Mouse (Mus musculus) MEL (cell line): ENCODE results near the gene Gins1.

Experiments used
- CTCF ChIP-seq, 3 experiments: IDR thresholded peaks in 2 of 3; conservative IDR thresholded peaks in 1 of 3; 2 replicates each; pipeline ENCODE4 v1.5.1; 2011 to 2012; ENCODE audit warnings: low read length in 3 of 3, low read depth in 2 of 3, mild to moderate bottlenecking in 2 of 3, improper control_type of control experiment in 1 of 3, inconsistent platforms in 1 of 3, mixed read lengths in 1 of 3, moderate library complexity in 1 of 3; ENCODE audit not compliant: control insufficient read depth in 1 of 3, insufficient read depth in 1 of 3, poor library complexity in 1 of 3, severe bottlenecking in 1 of 3
- ELF1 ChIP-seq: IDR thresholded peaks from 2 replicates; pipeline ENCODE4 v1.6.1; 2014; ENCODE audit warnings: low read depth, mild to moderate bottlenecking, inconsistent platforms, low read length, improper control_type of control experiment, moderate library complexity
- EP300 ChIP-seq, 2 experiments: IDR thresholded peaks; 2 replicates each; pipeline ENCODE4 v1.6.1; 2011; ENCODE audit warnings: improper control_type of control experiment in 2 of 2, low read length in 2 of 2, low read depth in 1 of 2, mild to moderate bottlenecking in 1 of 2
- JUND ChIP-seq: IDR thresholded peaks from 2 replicates; pipeline ENCODE4 v1.6.1; 2011; ENCODE audit warnings: low read depth, mild to moderate bottlenecking, improper control_type of control experiment, low read length
- MEF2A ChIP-seq: IDR thresholded peaks from 2 replicates; pipeline ENCODE4 v1.6.1; 2014; ENCODE audit warnings: low read depth, mild to moderate bottlenecking, inconsistent platforms, low read length, improper control_type of control experiment; ENCODE audit not compliant: poor library complexity, insufficient replicate concordance, severe bottlenecking; ENCODE audit errors: extremely low read depth
- POLR2A ChIP-seq, 2 experiments: IDR thresholded peaks; 2 replicates each; pipeline ENCODE4 v1.6.1; 2011 to 2012; ENCODE audit warnings: low read length in 2 of 2, mild to moderate bottlenecking in 2 of 2, control low read depth in 1 of 2, improper control_type of control experiment in 1 of 2, low read depth in 1 of 2, moderate library complexity in 1 of 2; ENCODE audit not compliant: control insufficient read depth in 1 of 2, insufficient read depth in 1 of 2, poor library complexity in 1 of 2
- RCOR1 ChIP-seq: IDR thresholded peaks from 2 replicates; pipeline ENCODE4 v1.6.1; 2012; ENCODE audit warnings: low read depth, mild to moderate bottlenecking, inconsistent platforms, low read length, improper control_type of control experiment
- ZNF384 ChIP-seq: IDR thresholded peaks from 2 replicates; pipeline ENCODE4 v1.6.1; 2012; ENCODE audit warnings: low read depth, mild to moderate bottlenecking, inconsistent platforms, low read length, improper control_type of control experiment

GRCm38 (mm10) chr2:150909429-150910039 is 4.3 kb downstream of the Gins1 start:
- TF ChIP-seq CTCF (IDR thresholded peaks at IDR 0.05 in 2 of 3, conservative IDR thresholded peaks at IDR 0.05 in 1 of 3; ENCODE audit: control insufficient read depth in 1 of 3, insufficient read depth in 1 of 3, low read depth in 2 of 3, low read length in 3 of 3, poor library complexity in 1 of 3, severe bottlenecking in 1 of 3) (no peak), ELF1 (no peak), ZNF384 (peak; percentile 99), POLR2A (IDR thresholded peaks at IDR 0.05; ENCODE audit: control insufficient read depth in 1 of 2, insufficient read depth in 1 of 2, low read depth in 1 of 2, low read length in 2 of 2, poor library complexity in 1 of 2) (peak; percentile 60 to 79; a peak in 3 of 4 replicates), RCOR1 (peak; percentile 63), MEF2A (0 out of 2 replicates have a peak, but pooled peaks have one; percentile 24), JUND (no peak), EP300 (IDR thresholded peaks at IDR 0.05; ENCODE audit: low read depth in 1 of 2, low read length in 2 of 2) (peak; percentile 40 to 55)
